Mouse (Mus musculus): ENCODE data around the gene Tmub1. TPM values are rescaled to one million over a fixed set of nuclear protein-coding genes. Genes with fewer than 3 reads are reported as not detected.

The Tmub1 gene
- polyA plus RNA-seq, 3 experiments from 2014 or later = 50.9 to 68.9 (median 59.0) TPM

- ATAC-seq = no peak
These were observed 5.8 kb upstream of the Tmub1 start for GRCm38 (mm10) chr5:24453283-24453984.

DNA sequence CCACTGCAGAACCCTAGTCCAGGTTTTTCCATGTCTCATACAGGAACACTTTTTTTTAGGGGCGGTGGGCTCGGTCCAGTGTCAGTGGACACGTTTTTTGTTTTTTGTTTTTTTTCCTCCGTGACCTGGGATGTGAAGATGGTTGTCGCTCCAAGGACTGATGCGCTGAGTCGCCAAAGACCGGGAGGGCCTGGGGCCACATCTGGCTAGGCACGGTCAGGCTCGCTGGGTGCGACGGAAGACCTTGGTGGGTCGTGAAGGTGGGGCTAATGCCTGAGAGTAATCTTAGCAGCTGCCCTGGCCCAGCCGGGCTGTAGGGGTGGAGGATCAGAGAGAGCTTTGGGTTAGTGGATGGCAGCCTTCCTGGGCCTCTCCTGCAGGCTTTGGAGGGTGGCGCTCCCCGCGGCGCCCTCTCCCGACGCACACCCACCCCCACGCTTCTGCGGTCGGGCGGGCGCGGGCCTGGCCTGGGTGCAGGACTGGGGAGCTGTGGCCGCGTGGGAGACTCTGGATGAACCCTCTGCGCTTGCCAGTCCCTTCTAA is 5.1 kb upstream of the Tmub1 start:
- ATAC-seq = peak; percentile 4

GRCm38 (mm10) chr5:24452030-24452690 is 4.5 kb upstream of the Tmub1 start, which contains the start of gene Agap3:
TSS of gene Agap3 (plus strand) at chr5:24452177.
- ATAC-seq = no peak

- ATAC-seq = peak; percentile 71
These were observed 3.8 kb upstream of the Tmub1 start for GRCm38 (mm10) chr5:24451264-24452029.

DNA sequence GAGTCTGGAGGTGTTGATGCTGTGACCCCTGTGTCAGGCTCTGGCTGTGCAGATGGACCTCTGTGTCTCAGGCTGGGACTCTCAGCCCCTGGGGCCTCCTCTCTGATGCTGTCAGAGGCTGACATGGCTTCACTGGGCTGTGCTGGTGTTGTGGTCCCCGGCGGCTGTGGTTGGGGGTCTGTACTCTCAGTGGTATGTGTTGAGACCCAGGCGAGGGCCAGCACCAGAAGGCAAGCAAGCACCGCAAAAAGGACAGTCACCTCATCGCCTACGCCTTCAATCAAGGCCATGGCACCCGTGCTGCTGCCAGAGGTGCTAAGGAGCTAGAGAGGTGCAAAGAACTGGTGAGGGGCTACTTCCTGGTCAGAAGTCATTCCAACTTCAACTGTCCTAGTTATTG is 1.0 kb downstream of the Tmub1 start:
- no peak for ATAC-seq

- no peak for ATAC-seq
These were observed 2.1 kb downstream of the Tmub1 start for GRCm38 (mm10) chr5:24445428-24446080.

GRCm38 (mm10) chr5:24444746-24445427 is 2.8 kb downstream of the Tmub1 start, which contains the start of gene Fastk:
TSS of gene Fastk (minus strand) at chr5:24445287.
- peak; percentile 74 for ATAC-seq

DNA sequence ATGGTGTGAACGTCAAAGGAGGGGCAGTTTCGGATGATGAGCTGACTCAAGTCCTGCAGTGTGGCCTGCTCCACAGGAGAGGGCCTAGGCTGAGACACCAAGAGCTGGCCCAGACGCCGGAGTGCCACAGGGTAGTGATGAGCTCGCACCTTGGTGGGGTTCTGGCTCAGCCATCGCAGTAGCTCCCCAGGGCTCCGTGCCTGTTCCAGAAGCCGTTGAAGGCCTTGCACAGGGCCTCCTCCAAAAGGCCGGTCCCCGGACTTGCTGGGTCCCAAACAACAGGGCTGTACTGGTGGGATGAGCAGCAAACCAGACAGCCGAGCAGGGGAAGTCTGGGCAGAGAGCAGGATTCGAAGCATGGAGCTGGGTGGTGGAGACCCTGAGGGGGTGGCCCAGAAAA is 3.7 kb downstream of the Tmub1 start:
- ATAC-seq = no peak

- ATAC-seq = no peak
These were observed 4.5 kb downstream of the Tmub1 start for GRCm38 (mm10) chr5:24443204-24443603.

DNA sequence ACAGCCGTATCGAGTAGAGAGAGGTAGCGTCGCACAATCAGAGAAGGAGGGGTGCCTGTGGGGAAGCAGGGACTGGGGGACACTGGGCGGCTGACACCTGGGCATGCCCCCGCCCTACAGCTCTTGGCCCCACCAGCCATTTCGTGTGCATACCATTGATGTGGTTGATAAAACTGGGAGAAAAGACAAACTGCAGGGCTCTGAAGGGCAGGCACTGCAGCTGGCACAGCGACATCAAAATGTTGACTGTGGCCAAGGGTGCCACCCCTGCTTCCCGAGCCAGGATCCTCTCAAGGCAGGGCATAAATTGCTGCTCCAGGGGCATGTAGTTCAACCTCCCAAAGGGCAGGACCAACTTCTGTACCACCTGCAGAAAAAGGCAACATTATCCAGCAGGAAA is 5.6 kb downstream of the Tmub1 start:
- ATAC-seq = no peak

DNA sequence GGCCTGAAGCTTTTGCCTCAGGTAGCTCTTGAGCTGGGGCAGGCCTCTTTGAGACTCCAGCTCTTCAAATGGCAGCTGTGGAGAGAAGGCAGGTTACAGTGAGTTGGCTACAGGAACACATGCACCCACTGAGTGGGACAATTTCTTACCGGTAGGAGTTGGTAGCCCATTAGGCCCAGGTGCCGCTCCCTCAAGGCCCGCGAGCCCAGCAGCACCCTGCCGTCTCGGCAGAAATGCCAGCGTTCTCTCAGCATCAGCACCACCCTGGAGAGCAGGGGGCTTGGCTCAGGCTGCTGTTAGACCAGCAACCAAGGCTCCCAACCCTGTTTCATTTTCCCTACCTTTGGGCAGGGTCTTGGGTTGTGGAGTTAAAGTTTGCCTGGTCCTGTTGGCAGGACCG is 6.5 kb downstream of the Tmub1 start:
- ATAC-seq = no peak

DNA sequence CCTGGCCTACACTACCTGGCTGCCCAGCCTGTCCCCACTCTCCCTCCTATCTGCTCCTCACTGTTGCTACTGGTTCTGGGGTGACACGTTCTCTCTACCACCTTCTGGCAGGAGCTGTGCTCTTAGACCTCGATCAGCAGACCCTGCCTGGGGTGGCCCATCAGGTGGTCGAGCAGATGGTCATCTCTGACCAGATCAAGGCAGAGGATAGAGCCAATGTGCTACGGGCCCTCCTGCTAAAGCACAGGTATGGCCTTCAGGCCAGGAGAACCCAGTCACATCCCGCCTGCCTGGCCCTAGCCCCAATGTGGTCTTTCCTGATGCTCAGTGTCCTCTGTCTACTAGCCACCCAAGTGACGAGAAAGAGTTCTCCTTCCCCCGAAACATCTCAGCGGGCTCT is 13.7 kb downstream of the Tmub1 start:
- no peak for ATAC-seq

DNA sequence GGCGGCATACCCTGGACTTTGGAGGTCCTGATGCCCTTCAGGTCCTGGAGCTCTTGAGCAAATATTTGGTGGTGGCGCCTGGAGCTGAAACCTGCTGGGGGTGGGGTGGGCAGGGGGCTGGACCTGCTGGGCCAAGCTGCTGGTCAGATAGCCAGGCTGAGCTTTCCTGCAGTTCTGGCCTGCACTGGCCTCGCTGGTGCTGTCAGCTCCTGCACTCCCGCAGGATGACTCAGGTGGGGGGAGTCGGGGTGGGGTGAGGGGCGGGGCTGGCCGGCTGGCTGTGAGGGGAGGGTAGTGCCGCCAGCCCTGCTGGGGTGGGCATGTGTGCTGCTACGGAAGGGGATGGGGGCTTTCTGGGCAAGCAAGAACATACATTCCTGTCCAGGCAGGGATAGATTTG is 19.1 kb downstream of the Tmub1 start:
- no peak for ATAC-seq

DNA sequence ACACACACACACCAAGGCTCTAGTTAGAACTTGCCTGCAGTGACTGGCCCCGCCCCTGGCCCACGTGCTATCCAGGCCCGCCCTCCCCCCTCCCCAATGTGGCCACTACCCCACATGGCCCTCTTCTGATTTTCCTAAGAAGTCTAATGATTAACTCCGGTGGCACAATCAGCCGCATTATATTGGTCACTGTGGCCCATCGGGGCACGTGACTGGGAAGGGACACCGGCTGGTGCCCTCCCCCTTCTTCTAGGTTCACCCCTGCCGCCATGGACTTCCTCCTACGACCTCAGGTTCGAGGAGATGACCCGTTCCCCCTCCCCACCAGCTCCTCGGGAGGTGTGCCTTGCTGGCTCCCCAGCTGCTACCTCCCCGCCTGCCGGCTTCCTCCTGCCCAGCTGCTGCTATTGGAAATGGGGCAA is 19.7 kb downstream of the Tmub1 start:
- no peak for ATAC-seq

DNA sequence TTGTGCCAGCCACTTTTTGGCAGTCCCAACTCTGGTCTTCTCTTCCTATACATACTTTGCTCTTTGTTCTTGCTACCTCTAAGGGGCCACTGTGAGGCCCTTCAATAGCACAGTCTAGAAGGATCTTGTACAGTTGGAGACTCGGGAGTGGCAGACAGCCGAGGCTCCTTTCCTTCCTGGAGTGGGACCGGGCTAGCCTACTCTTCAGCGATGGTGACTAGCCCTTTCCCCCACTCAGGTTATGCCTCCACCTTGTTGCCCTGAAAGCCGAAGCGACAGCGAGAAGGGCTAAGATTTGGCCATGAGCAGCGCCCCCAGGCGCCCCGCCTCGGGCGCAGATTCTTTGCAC is 20.4 kb downstream of the Tmub1 start:
- no peak for ATAC-seq

DNA sequence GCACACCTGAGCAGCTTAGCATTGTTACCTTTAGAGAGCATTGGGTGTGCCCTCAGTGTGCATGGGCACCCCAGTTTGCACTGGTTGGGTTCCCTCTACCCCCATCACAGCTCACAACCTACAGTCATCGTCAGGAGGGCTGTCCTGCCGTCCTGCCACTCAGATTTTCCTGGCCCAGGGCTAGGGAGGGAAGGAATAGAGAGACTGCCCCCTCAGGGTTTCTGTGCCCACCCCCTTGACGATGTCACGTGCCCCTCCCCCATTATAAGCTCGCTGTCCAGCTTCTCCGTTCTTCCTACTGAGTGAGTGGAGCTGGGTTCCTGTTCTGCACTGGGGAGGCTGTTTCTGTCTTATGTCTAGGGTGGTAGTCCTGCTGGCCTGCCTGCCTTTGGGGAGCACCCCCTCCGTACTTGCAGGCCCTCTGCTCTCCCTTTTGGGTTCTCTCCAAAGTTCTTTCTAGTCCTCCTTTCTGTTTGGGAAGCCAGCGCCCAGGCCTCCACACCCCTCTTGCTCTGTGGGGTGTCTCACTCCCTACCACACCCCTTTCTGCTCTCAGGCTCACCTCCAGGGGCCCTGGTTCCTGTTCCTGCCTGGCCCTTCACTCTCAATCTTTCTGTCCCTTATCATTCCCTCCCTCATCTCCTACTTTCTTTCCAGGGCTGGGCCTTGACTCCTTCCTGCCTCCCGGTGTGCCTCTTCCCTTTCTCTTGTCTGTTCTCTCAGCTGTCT is 20.9 kb downstream of the Tmub1 start:
- ATAC-seq = no peak

- no peak for ATAC-seq
These were observed 21.6 kb downstream of the Tmub1 start for GRCm38 (mm10) chr5:24426037-24426432.

- ATAC-seq = peak; percentile 13
These were observed 22.1 kb downstream of the Tmub1 start for GRCm38 (mm10) chr5:24425421-24426036.

DNA sequence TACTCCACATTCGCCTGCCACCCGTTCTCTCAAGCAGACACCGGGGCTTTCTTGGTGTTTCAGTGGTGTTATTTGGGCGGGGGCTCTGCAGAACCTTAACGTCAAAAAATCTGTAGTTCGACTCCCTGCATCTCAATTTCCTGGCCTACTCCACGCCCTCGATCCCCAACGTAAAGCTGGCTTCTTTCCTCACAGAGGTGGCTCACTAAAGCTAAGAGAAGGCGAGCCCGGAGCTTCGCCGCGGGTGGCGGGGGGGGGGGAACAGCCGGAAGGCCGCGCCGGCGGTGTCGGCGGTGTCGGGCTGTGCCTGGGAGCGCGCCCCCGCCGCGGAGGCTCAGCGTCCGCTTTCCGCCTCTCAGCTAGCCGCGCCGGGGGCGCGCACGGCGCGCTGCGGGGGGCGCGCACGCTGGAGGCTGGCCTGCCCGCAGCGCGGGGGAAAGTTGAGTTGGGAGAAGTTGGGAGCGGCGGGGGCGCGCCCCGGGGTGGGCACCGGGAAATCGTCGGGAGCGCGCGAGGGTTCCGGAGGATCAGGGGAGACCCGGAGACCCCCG is 22.7 kb downstream of the Tmub1 start:
- peak; percentile 41 for ATAC-seq

DNA sequence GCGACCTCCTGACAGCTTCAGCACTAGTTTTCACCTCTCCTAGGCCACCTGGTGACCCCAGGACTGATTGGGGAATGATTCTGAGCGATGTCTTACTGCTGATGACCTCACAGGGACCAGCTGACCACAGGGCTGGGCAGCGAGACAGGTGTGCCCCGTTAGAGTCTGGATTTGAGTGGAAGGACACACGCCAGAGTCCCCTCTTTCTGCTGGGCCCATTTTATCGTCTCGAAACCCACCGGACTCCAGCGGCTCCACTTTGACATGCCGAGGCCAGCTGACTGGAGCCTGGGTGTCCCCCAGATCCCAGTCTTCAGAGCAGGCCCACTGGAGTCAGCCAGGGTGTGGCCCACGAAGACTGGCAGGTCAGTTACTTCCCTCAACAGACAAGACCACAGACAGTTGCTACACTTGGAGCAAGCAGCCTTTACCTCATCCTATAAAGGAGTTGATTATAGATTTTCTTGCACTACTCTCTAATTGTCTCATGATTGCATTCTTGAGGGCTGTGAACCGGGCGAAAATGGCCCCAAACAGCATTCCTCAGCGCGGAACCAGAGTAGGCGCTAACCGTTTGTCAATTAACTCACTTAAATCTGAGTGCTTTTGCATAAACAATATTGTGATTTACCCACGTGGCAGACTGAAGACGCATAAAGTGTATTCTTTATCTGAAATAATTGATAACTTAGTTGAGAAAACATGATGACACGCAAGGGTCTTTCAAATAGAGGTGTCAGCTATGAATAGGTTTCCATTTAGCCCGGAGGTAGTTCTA is 23.5 kb downstream of the Tmub1 start:
- no peak for ATAC-seq

Data from inflammation-experienced regulatory T-cells, adult 6 months (primary cell).